Mouse (Mus musculus): ENCODE data around the gene Orc3.

GRCm38 (mm10) chr4:34549981-34550747 lies 64.6 kb downstream of the Orc3 start:
- no peak for TF ChIP-seq CTCF (conservative IDR thresholded peaks at IDR 0.05; ENCODE audit: low read length)
- TF ChIP-seq NANOG (IDR thresholded peaks at IDR 0.05; ENCODE audit: borderline replicate concordance, low read length), result no peak
- no peak for TF ChIP-seq POU5F1 (IDR thresholded peaks at IDR 0.05; ENCODE audit: borderline replicate concordance, low read length)
